Mouse (Mus musculus) midbrain, embryonic 10.5 days (tissue): Measurements from ENCODE around the gene Gsdma3. TPM values are rescaled to one million over a fixed set of nuclear protein-coding genes. Genes with fewer than 3 reads are reported as not detected.

Experiments
- DNase-seq: peaks from one replicate; pipeline ENCODE4 v3.0.0-alpha.2; 2017; ENCODE audit warnings: low spot score
- H3K27ac ChIP-seq: fragments of 300-500 bp; sonication (generic); replicated peaks from 2 replicates; pipeline ENCODE4 v1.5.1; 2016; ENCODE audit warnings: mild to moderate bottlenecking
- H3K27me3 ChIP-seq: fragments of 300-500 bp; sonication (generic); 2 replicates; pipeline ENCODE4 v1.6.1; 2016; ENCODE audit warnings: low read depth, mild to moderate bottlenecking; ENCODE audit not compliant: poor library complexity, severe bottlenecking
- H3K36me3 ChIP-seq: fragments of 300-500 bp; sonication (generic); 2 replicates; pipeline ENCODE4 v1.6.1; 2016; ENCODE audit warnings: mild to moderate bottlenecking, moderate library complexity
- H3K4me1 ChIP-seq: fragments of 300-500 bp; sonication (generic); 2 replicates; pipeline ENCODE4 v1.6.1; 2016
- H3K4me3 ChIP-seq: fragments of 300-500 bp; sonication (generic); 2 replicates; pipeline ENCODE4 v1.5.1; 2016; ENCODE audit warnings: mild to moderate bottlenecking, moderate library complexity
- H3K9me3 ChIP-seq: fragments of 300-500 bp; sonication (generic); replicated peaks from 2 replicates; pipeline ENCODE4 v1.6.1; 2016; ENCODE audit warnings: mild to moderate bottlenecking
- WGBS: fragments of 180-500 bp; shearing (Covaris S2); methylation state at CpG from one replicate; pipeline ENCODE4 v1.1.7; 2016; 5-methylcytosine and 5-hydroxymethylcytosine counted together
- polyA plus RNA-seq: library from polyadenylated mRNA; unstranded; fragments of >200 nt; fragmentation: Nextera tagmentation; extraction: Ambion mirVana; gene quantifications from 2 replicates; pipeline ENCODE4 v1.2.1, GENCODE M21; 2016

Gene Gsdma3
- not detected in 2 replicates for polyA plus RNA-seq

- no peak within 1 kb of the TSS for H3K27ac ChIP-seq
- peaks cover 16% of the 10 kb centered on the region for H3K9me3 ChIP-seq
- WGBS = 89% methylated on average over 10 of the region's 10 CpGs
- no peak for DNase-seq
- no peaks in the 10 kb centered on the region for H3K4me1 ChIP-seq
- no peak within 1 kb of the TSS for H3K4me3 ChIP-seq
- H3K36me3 ChIP-seq = no peaks in the 10 kb centered on the region
- H3K27me3 ChIP-seq = no peaks in the 10 kb centered on the region
Measured at GRCm38 (mm10) chr11:98625611-98626410, at the start of gene Gsdma3, which contains the start of gene Gm12355. TSS of gene Gsdma3 (plus strand) at chr11:98626360. TSS of gene Gm12355 (minus strand) at chr11:98625661.

GRCm38 (mm10) chr11:98577776-98578175 lies 48.4 kb upstream of the Gsdma3 start:
- Histone ChIP-seq H3K9me3 (no peaks in the 10 kb centered on the region), H3K4me1 (peaks cover 14% of the 10 kb centered on the region), H3K36me3 (peaks cover 31% of the 10 kb centered on the region), H3K27ac (no peak overlapping the region), H3K4me3 (no peak overlapping the region), H3K27me3 (no peaks in the 10 kb centered on the region)
- 86% methylated on average over 5 of the region's 5 CpGs for WGBS
- DNase-seq = no peak

- no peak overlapping the region for H3K4me3 ChIP-seq
- peaks cover 29% of the 10 kb centered on the region for H3K4me1 ChIP-seq
- H3K9me3 ChIP-seq = no peaks in the 10 kb centered on the region
- DNase-seq = no peak
- H3K27ac ChIP-seq = peak overlapping the region; percentile 42; the same call in 1 of the 2 replicates
- WGBS = 68% methylated on average over 16 of the region's 16 CpGs
- H3K36me3 ChIP-seq = peaks cover 46% of the 10 kb centered on the region
- no peaks in the 10 kb centered on the region for H3K27me3 ChIP-seq
Measured at GRCm38 (mm10) chr11:98580301-98581121, 45.6 kb upstream of the Gsdma3 start.

GRCm38 (mm10) chr11:98581286-98582029 lies 44.7 kb upstream of the Gsdma3 start:
- 67% methylated on average over 17 of the region's 17 CpGs for WGBS
- Histone ChIP-seq H3K4me1 (peaks cover 38% of the 10 kb centered on the region), H3K4me3 (no peak overlapping the region), H3K27me3 (no peaks in the 10 kb centered on the region), H3K36me3 (peaks cover 46% of the 10 kb centered on the region), H3K9me3 (no peaks in the 10 kb centered on the region), H3K27ac (peak overlapping the region; percentile 42; the same call in 1 of the 2 replicates)
- DNase-seq = no peak

- H3K4me1 ChIP-seq = peaks cover 40% of the 10 kb centered on the region
- H3K36me3 ChIP-seq = peaks cover 46% of the 10 kb centered on the region
- no peaks in the 10 kb centered on the region for H3K27me3 ChIP-seq
- H3K9me3 ChIP-seq = no peaks in the 10 kb centered on the region
- H3K4me3 ChIP-seq = 0 out of 2 replicates have a peak overlapping the region, but pooled peaks have one; percentile 10
- DNase-seq = no peak
- peak overlapping the region; percentile 52; the same call in 1 of the 2 replicates for H3K27ac ChIP-seq
- 77% methylated on average over 8 of the region's 8 CpGs for WGBS
Measured at GRCm38 (mm10) chr11:98582030-98582388, 44.2 kb upstream of the Gsdma3 start.

GRCm38 (mm10) chr11:98582551-98583264 lies 43.5 kb upstream of the Gsdma3 start:
- no peaks in the 10 kb centered on the region for H3K9me3 ChIP-seq
- H3K36me3 ChIP-seq = peaks cover 46% of the 10 kb centered on the region
- peaks cover 46% of the 10 kb centered on the region for H3K4me1 ChIP-seq
- no peak overlapping the region for H3K4me3 ChIP-seq
- no peak for DNase-seq
- WGBS = 90% methylated on average over 12 of the region's 12 CpGs
- H3K27ac ChIP-seq = peak overlapping the region; percentile 52; the same call in 1 of the 2 replicates
- H3K27me3 ChIP-seq = no peaks in the 10 kb centered on the region

GRCm38 (mm10) chr11:98583265-98583552 lies 43.0 kb upstream of the Gsdma3 start:
- Histone ChIP-seq H3K4me3 (no peak overlapping the region), H3K9me3 (no peaks in the 10 kb centered on the region), H3K27ac (0 out of 2 replicates have a peak overlapping the region, but pooled peaks have one; percentile 14), H3K36me3 (peaks cover 46% of the 10 kb centered on the region), H3K27me3 (no peaks in the 10 kb centered on the region), H3K4me1 (peaks cover 51% of the 10 kb centered on the region)
- no peak for DNase-seq
- whole genome bisulfite sequencing = 88% methylated on average over 3 of the region's 3 CpGs

- Histone ChIP-seq H3K27me3 (no peaks in the 10 kb centered on the region), H3K36me3 (peaks cover 46% of the 10 kb centered on the region), H3K4me1 (peaks cover 54% of the 10 kb centered on the region), H3K4me3 (no peak overlapping the region), H3K9me3 (no peaks in the 10 kb centered on the region), H3K27ac (0 out of 2 replicates have a peak overlapping the region, but pooled peaks have one; percentile 14)
- no peak for DNase-seq
- 33% methylated on average over 3 of the region's 3 CpGs for WGBS
Measured at GRCm38 (mm10) chr11:98583571-98583970, 42.6 kb upstream of the Gsdma3 start.

- H3K4me3 ChIP-seq = no peak overlapping the region
- H3K9me3 ChIP-seq = no peaks in the 10 kb centered on the region
- no peak for DNase-seq
- H3K27ac ChIP-seq = no peak overlapping the region
- peaks cover 46% of the 10 kb centered on the region for H3K36me3 ChIP-seq
- H3K4me1 ChIP-seq = peaks cover 59% of the 10 kb centered on the region
- 70% methylated on average over 1 of the region's 1 CpGs for WGBS
- H3K27me3 ChIP-seq = 0 out of 2 replicates have a peak, but pooled peaks cover 4% of the 10 kb centered on the region
Measured at GRCm38 (mm10) chr11:98584146-98584545, 42.0 kb upstream of the Gsdma3 start.

GRCm38 (mm10) chr11:98584629-98585177 lies 41.5 kb upstream of the Gsdma3 start:
- H3K4me1 ChIP-seq = peaks cover 63% of the 10 kb centered on the region
- H3K27me3 ChIP-seq = peaks cover 5% of the 10 kb centered on the region; the same call in 1 of the 2 replicates
- H3K4me3 ChIP-seq = peak overlapping the region; percentile 70; the same call in 1 of the 2 replicates
- no peak overlapping the region for H3K27ac ChIP-seq
- H3K36me3 ChIP-seq = peaks cover 46% of the 10 kb centered on the region
- WGBS = 93% methylated on average over 6 of the region's 6 CpGs
- DNase-seq = no peak
- H3K9me3 ChIP-seq = no peaks in the 10 kb centered on the region

- Histone ChIP-seq H3K4me1 (peaks cover 56% of the 10 kb centered on the region), H3K27ac (peak overlapping the region; percentile 88), H3K4me3 (peak overlapping the region; percentile 70), H3K36me3 (peaks cover 30% of the 10 kb centered on the region), H3K9me3 (no peaks in the 10 kb centered on the region), H3K27me3 (peaks cover 6% of the 10 kb centered on the region; the same call in 1 of the 2 replicates)
- WGBS = 2% methylated on average over 22 of the region's 22 CpGs
- no peak for DNase-seq
Measured at GRCm38 (mm10) chr11:98586087-98586891, 39.9 kb upstream of the Gsdma3 start.
